Mouse (Mus musculus): ENCODE data around the gene Borcs7. TPM values are rescaled to one million over a fixed set of nuclear protein-coding genes. Genes with fewer than 3 reads are reported as not detected.
"Not testable (repeated sequence)": the region's sequence is repeated elsewhere in the genome, so short reads cannot be mapped to it uniquely, and the experiment has no call there.

Borcs7 gene
- total RNA-seq, 2 experiments from 2014 or later: 21.4 to 23.7 TPM

- intact Hi-C loops (cut with DNase I): no loop called here
- DNase-seq (ENCODE audit: extremely low spot score in 1 of 2, low spot score in 2 of 2): no peak
These were observed 16.2 kb downstream of the Borcs7 start for GRCm38 (mm10) chr19:46705779-46706495.

GRCm38 (mm10) chr19:46706540-46707295 is 17.0 kb downstream of the Borcs7 start:
- DNase-seq (ENCODE audit: extremely low spot score in 1 of 2, low spot score in 2 of 2): no peak
- intact Hi-C loops (cut with DNase I): no loop called here

GRCm38 (mm10) chr19:46707296-46708151 is 17.8 kb downstream of the Borcs7 start, which contains the start of gene As3mt:
Gene As3mt (plus strand): TSS chr19:46707458.
- intact Hi-C loops (cut with DNase I): no loop called here
- peak; percentile 54 to 90 for DNase-seq (ENCODE audit: extremely low spot score in 1 of 2, low spot score in 2 of 2)

- DNase-seq (ENCODE audit: extremely low spot score in 1 of 2, low spot score in 2 of 2): no peak
- intact Hi-C loops (cut with DNase I): no loop called here
These were observed 20.9 kb downstream of the Borcs7 start for GRCm38 (mm10) chr19:46710614-46711013.

DNA sequence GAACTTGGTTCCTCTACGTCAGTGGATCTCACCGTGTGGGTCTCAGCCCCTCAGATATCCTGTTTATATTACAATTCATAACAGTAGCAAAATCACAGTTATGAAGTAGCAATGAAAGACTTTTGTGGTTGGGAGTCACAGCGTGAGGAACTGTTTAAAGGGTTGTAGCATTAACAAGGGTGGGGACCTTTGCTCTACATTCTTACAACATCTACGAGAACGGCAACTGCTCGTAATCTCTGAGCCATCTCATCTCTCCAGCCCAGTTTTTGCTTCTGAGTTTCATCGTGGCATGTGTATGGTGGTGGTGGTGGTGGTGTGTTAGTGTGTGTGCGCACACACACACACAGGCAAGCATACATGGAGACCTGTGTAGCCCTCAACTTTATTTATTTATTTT is 24.5 kb downstream of the Borcs7 start:
- intact Hi-C loops (cut with DNase I): no loop called here
- DNase-seq (ENCODE audit: extremely low spot score in 1 of 2, low spot score in 2 of 2): no peak

DNA sequence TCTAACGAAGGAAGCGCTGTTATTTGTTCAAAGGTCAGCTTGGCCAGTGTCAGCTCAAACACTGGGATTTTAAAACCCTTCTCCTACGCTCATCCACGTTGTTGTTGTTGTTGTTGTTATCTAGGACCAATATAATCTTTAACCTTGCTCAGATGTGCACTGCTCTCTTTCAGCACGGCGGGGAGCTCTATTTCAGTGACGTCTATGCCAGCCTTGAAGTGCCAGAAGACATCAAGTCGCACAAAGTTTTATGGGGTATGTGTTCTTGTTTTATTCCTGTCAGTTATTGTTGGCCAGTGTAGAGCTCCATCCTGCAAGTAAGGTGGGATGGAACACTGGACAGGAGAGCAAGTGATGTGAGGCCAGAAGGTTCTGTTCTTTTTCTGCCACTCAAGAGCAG is 25.3 kb downstream of the Borcs7 start:
- intact Hi-C loops (cut with DNase I): no loop called here
- DNase-seq (ENCODE audit: extremely low spot score in 1 of 2, low spot score in 2 of 2): no peak

DNA sequence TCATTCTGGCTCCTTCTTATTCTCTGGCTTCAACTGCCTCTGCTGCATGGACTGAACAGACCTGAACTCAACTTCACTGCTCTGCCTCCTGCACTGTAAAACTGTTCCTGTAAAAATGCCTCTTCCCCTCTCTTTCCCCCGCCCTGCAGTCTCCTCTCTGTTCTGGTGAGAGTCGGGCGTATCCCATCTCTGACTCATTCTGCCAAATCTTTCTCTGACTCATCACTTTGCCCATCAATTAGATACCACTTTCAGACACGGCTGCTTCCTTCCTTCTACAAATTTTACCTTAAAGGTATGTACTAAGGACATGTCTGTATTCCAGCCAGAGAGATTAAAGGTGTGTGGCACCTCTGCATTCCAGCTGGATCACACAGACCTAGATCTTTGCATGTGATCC is 28.4 kb downstream of the Borcs7 start:
- intact Hi-C loops (cut with DNase I): no loop called here
- DNase-seq (ENCODE audit: extremely low spot score in 1 of 2, low spot score in 2 of 2): no peak

GRCm38 (mm10) chr19:46724411-46724810 is 34.7 kb downstream of the Borcs7 start:
- intact Hi-C loops (cut with DNase I): no loop called here

GRCm38 (mm10) chr19:46726142-46726541 is 36.4 kb downstream of the Borcs7 start:
- intact Hi-C loops (cut with DNase I): no loop called here

More at GRCm38 (mm10) chr19:46724411-46724810, 34.7 kb downstream of the Borcs7 start:
- no peak for DNase-seq (ENCODE audit: extremely low spot score in 1 of 2, low spot score in 2 of 2)

GRCm38 (mm10) chr19:46727140-46727736 is 37.5 kb downstream of the Borcs7 start:
- intact Hi-C loops (cut with DNase I): no loop called here
- DNase-seq (ENCODE audit: extremely low spot score in 1 of 2, low spot score in 2 of 2): no peak

More at GRCm38 (mm10) chr19:46726142-46726541, 36.4 kb downstream of the Borcs7 start:
- DNase-seq (ENCODE audit: extremely low spot score in 1 of 2, low spot score in 2 of 2): no peak

DNA sequence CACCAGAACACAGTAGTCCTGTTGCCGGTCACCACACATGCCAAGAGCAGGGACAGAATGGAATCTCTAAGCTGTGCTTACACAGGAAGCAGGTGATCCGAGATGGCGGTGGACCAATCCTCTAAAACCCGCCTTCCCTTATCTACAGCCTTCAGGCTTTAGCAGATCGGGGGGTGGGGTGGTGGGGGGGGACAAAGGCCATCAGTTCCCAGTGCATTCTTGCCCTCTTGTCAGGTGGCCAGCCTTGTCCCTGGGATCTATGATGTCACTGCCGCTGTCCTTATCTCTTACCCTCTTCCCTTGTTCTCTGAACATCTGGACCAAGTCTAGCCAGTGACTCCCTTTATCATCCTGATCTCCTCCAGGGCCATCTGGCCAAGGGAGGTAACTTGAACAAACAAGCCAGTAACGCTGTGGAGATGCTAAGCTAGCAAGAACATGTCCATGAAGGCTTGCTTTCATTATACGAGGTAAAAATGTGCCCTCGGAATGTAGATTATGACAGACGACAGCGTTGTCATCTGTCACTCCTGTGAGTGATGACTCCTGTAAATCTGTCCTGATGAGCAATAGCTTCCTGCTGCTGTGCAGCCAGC is 38.3 kb downstream of the Borcs7 start:
- no peak for DNase-seq (ENCODE audit: extremely low spot score in 1 of 2, low spot score in 2 of 2)
- intact Hi-C loops (cut with DNase I): no loop called here

DNA sequence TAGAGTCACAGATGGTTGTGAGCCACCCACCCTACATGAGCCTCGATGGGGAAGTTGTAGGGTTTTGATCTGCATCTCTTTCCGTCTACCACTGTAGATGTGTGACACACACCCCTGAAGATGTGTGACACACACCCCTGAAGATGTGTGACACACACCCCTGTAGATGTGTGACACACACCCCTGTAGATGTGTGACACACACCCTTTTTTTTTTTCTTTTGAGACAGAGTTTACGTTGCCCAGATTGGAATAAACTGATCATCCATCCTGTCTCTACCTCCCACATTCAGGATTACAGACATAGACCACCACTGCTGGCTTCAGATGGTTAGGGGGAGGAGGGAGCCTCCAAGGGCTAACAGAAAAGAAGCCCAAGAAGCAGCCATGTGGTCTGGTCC is 39.2 kb downstream of the Borcs7 start:
- intact Hi-C loops (cut with DNase I): no loop called here

GRCm38 (mm10) chr19:46731351-46731750 is 41.6 kb downstream of the Borcs7 start:
- intact Hi-C loops (cut with DNase I): no loop called here
- DNase-seq (ENCODE audit: extremely low spot score in 1 of 2, low spot score in 2 of 2): no peak

More for the DNA sequence above, 39.2 kb downstream of the Borcs7 start:
- DNase-seq (ENCODE audit: extremely low spot score in 1 of 2, low spot score in 2 of 2): no peak

- intact Hi-C loops (cut with DNase I); DNase-seq (ENCODE audit: extremely low spot score in 1 of 2, low spot score in 2 of 2): not testable (repeated sequence)
These were observed 43.0 kb downstream of the Borcs7 start for GRCm38 (mm10) chr19:46732673-46733072.

DNA sequence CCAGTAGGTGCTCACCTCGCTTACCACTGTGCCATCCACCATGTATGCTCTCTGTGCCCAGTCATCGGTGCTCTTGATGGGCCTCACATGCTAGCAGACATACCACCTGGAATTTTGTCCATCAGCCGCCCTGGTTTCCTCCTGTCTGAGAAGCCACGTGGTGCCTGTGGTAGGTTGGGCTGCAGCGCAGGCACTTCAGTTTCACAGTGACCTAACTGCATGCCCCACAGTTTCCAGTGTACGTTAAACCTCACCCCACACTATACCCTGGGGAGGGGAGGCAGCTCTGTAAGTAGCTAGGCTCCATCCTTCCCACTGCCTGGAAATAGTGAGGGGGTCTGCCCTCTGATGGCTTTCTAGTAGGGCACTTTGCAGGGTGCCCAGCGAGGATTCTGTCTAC is 43.9 kb downstream of the Borcs7 start:
- DNase-seq (ENCODE audit: extremely low spot score in 1 of 2, low spot score in 2 of 2): no peak
- intact Hi-C loops (cut with DNase I): no loop called here

- intact Hi-C loops (cut with DNase I): no loop called here
- no peak for DNase-seq (ENCODE audit: extremely low spot score in 1 of 2, low spot score in 2 of 2)
These were observed 45.5 kb downstream of the Borcs7 start for GRCm38 (mm10) chr19:46735241-46735640.

GRCm38 (mm10) chr19:46737106-46737505 is 47.4 kb downstream of the Borcs7 start:
- intact Hi-C loops (cut with DNase I): no loop called here

GRCm38 (mm10) chr19:46740341-46741008 is 50.8 kb downstream of the Borcs7 start:
- intact Hi-C loops (cut with DNase I): loop anchor here (2.0 to 5.0 kb wide), 2 partner anchors 70 to 153 kb away; no protein-coding TSS in a partner anchor
- peak; percentile 58 to 74 for DNase-seq (ENCODE audit: extremely low spot score in 1 of 2, low spot score in 2 of 2)

More at GRCm38 (mm10) chr19:46737106-46737505, 47.4 kb downstream of the Borcs7 start:
- no peak for DNase-seq (ENCODE audit: extremely low spot score in 1 of 2, low spot score in 2 of 2)

Measured in left cerebral cortex, postnatal 10 days (tissue).